Comparison of ENCODE assay signal across 26 mouse cellular contexts in genomic region chr8:46073540-46074140, GRCm38 (mm10).
DNase-seq lines count a peak whose midpoint lies in the region; ATAC-seq and TF ChIP-seq lines count a peak whose summit lies in the region.
"Had no signal": no experiment of that assay in that cellular context is flagged by ENCODE, and none has a peak within 500 bp of the region (broad histone marks: within the 10 kb centered on the region; RNA-seq: fewer than 3 reads in every experiment).

No protein-coding gene starts in this region.

- 45% methylated on average over 2 of the region's 2 CpGs for WGBS in lung, embryonic 15.5 days

- H3K27ac ChIP-seq in layer of hippocampus, adult 2 months = peak overlapping the region; percentile 64
- peak overlapping the region; percentile 34 for H3K27ac ChIP-seq in lung, embryonic 15.5 days
- H3K27ac ChIP-seq: embryonic facial prominence, embryonic 10.5 days; embryonic facial prominence, embryonic 12.5 days; forebrain, embryonic 13.5 days; forebrain, embryonic 15.5 days had no signal

- no peak overlapping the region for H3K4me3 ChIP-seq in layer of hippocampus, adult 2 months
- H3K4me3 ChIP-seq in lung, embryonic 15.5 days = no peak overlapping the region
- H3K4me3 ChIP-seq: embryonic facial prominence, embryonic 10.5 days; embryonic facial prominence, embryonic 12.5 days; forebrain, embryonic 13.5 days; forebrain, embryonic 15.5 days had no signal

- H3K4me2 ChIP-seq in lung, embryonic 15.5 days = no peak overlapping the region
- H3K4me2 ChIP-seq: embryonic facial prominence, embryonic 12.5 days; forebrain, embryonic 13.5 days; forebrain, embryonic 15.5 days had no signal

- H3K9me3 ChIP-seq in lung, embryonic 15.5 days = no peaks in the 10 kb centered on the region
- H3K9me3 ChIP-seq: embryonic facial prominence, embryonic 10.5 days; embryonic facial prominence, embryonic 12.5 days; forebrain, embryonic 13.5 days; forebrain, embryonic 15.5 days; G1E had no signal

- ATAC-seq in lung, embryonic 15.5 days (ENCODE audit: borderline replicate concordance, extremely low read depth, low FRiP score, low TSS enrichment) = peak; percentile 66; the same call in 1 of the 2 replicates
- ATAC-seq: activated CD4-positive, CD25-positive, alpha-beta regulatory T cell, adult 4 months; CD4-positive, CD25-positive, alpha-beta regulatory T cell, adult 4 months; forebrain, embryonic 13.5 days; forebrain, embryonic 15.5 days; Patski had no signal

- no peak overlapping the region for H3K9ac ChIP-seq in lung, embryonic 15.5 days
- H3K9ac ChIP-seq: embryonic facial prominence, embryonic 12.5 days; forebrain, embryonic 13.5 days; forebrain, embryonic 15.5 days had no signal

- H3K4me1 ChIP-seq in lung, embryonic 15.5 days = peaks cover 22% of the 10 kb centered on the region; the same call in 1 of the 2 replicates
- H3K4me1 ChIP-seq: embryonic facial prominence, embryonic 12.5 days; forebrain, embryonic 13.5 days; forebrain, embryonic 15.5 days had no signal

- no peak for TF ChIP-seq CTCF in layer of hippocampus, adult 2 months (conservative IDR thresholded peaks at IDR 0.05)

- no peaks in the 10 kb centered on the region for H3K27me3 ChIP-seq in lung, embryonic 15.5 days
- H3K27me3 ChIP-seq: CH12.LX; embryonic facial prominence, embryonic 12.5 days; forebrain, embryonic 13.5 days; forebrain, embryonic 15.5 days; Patski had no signal

- DNase-seq in layer of hippocampus, adult 2 months (ENCODE audit: low spot score in 2 of 2) = no peak
- DNase-seq in layer of hippocampus, adult 8-10 months (ENCODE audit: low spot score in 2 of 2) = no peak
- DNase-seq in lung, postnatal 14 days = no peak
- peak; percentile 17 for DNase-seq in lung, postnatal 10 days
- DNase-seq in lung, postnatal 36 days = peak; percentile 86
- no peak for DNase-seq in gastrocnemius, adult 8-10 months (ENCODE audit: low spot score in 2 of 2)
- DNase-seq in spleen, adult 12 weeks (ENCODE audit: low spot score) = no peak
- DNase-seq: adrenal gland, adult 2 months; adrenal gland, postnatal 10 days; adrenal gland, postnatal 25 days; B cell, adult 2 months; cerebellum, adult 11-12 months; cerebellum, adult 2 months; cerebellum, adult 9-10 months; cerebellum, postnatal 10 days; cerebellum, postnatal 25 days had no signal

- no peaks in the 10 kb centered on the region; the same call in 1 of the 2 replicates for H3K36me3 ChIP-seq in lung, embryonic 15.5 days
- H3K36me3 ChIP-seq: embryonic facial prominence, embryonic 10.5 days; embryonic facial prominence, embryonic 12.5 days had no signal

Comparison
In these comparisons a context has a peak if more than half of its experiments do, and no peak if none do; other contexts are left out.
1. DNase-seq: peak in lung, postnatal 10 days (single experiment) and lung, postnatal 36 days (single experiment); none in layer of hippocampus, adult 2 months (0 of 2), layer of hippocampus, adult 8-10 months (0 of 2), lung, postnatal 14 days (single experiment), gastrocnemius, adult 8-10 months (0 of 2) and spleen, adult 12 weeks (single experiment).